Mouse (Mus musculus): ENCODE results near the gene Wnt10a. TPM values are rescaled to one million over a fixed set of nuclear protein-coding genes. Genes with fewer than 3 reads are reported as not detected.

The Wnt10a gene
- total RNA-seq, 1 experiment = 1.5 TPM

- no peaks in the 10 kb centered on the region for H3K36me3 ChIP-seq (ENCODE audit: control insufficient read depth, insufficient read depth, low read length, poor library complexity, severe bottlenecking)
- in situ Hi-C loops (cut with MboI; ENCODE audit: low sequenced_read_pairs in 2 of 2, unreplicated experiment in 2 of 2) = loop anchor here (10.0 kb wide), 2 partner anchors 83 to 113 kb away; partner anchors contain the start of genes Cdk5r2 (in 1 of the 2) and Fev (in 1 of the 2)
- no peak overlapping the region for H3K27ac ChIP-seq (ENCODE audit: insufficient read depth, low read depth, low read length, poor library complexity, severe bottlenecking)
- peak overlapping the region; percentile 46 to 65 for H3K4me3 ChIP-seq (ENCODE audit: insufficient read depth in 1 of 2, low read depth in 1 of 2, low read length in 2 of 2, poor library complexity in 1 of 2, severe bottlenecking in 1 of 2)
- H3K9me3 ChIP-seq (ENCODE audit: control insufficient read depth, insufficient read depth, low read depth, low read length) = no peaks in the 10 kb centered on the region
- no peak for TF ChIP-seq ZNF384 (IDR thresholded peaks at IDR 0.05; ENCODE audit: low read depth, low read length)
- TF ChIP-seq ZC3H11A (IDR thresholded peaks at IDR 0.05; ENCODE audit: borderline replicate concordance, low read depth, low read length) = no peak
- TF ChIP-seq MAFK (IDR thresholded peaks at IDR 0.05; ENCODE audit: insufficient read depth, low read depth, low read length) = no peak
- no peak for TF ChIP-seq CHD2 (IDR thresholded peaks at IDR 0.05; ENCODE audit: low read depth, low read length)
- TF ChIP-seq HCFC1 (IDR thresholded peaks at IDR 0.05; ENCODE audit: borderline replicate concordance, insufficient read depth, low read length) = no peak
- H3K4me1 ChIP-seq (ENCODE audit: control insufficient read depth in 2 of 2, insufficient read depth in 2 of 2, low read length in 2 of 2, poor library complexity in 1 of 2) = peaks cover 3 to 8% of the 10 kb centered on the region in 2 experiments; a peak in 3 of 4 replicates
- DNase-seq (ENCODE audit: low read depth, low spot score) = no peak
- H3K9ac ChIP-seq (ENCODE audit: insufficient read depth, low read depth, low read length, poor library complexity, severe bottlenecking) = no peak overlapping the region
Measured at GRCm38 (mm10) chr1:74771467-74771844, 19.9 kb upstream of the Wnt10a start.

- TF ChIP-seq CHD2 (IDR thresholded peaks at IDR 0.05; ENCODE audit: low read depth, low read length) (no peak), ZNF384 (IDR thresholded peaks at IDR 0.05; ENCODE audit: low read depth, low read length) (no peak), MAFK (IDR thresholded peaks at IDR 0.05; ENCODE audit: insufficient read depth, low read depth, low read length) (no peak)
- no peak for DNase-seq (ENCODE audit: low read depth, low spot score)
- H3K36me3 ChIP-seq (ENCODE audit: control insufficient read depth, insufficient read depth, low read length, poor library complexity, severe bottlenecking) = no peaks in the 10 kb centered on the region
- peak within 1 kb of the TSS; percentile 23; the same call in 1 of the 2 replicates for H3K9ac ChIP-seq (ENCODE audit: insufficient read depth, low read depth, low read length, poor library complexity, severe bottlenecking)
- H3K4me1 ChIP-seq (ENCODE audit: control insufficient read depth in 2 of 2, insufficient read depth in 2 of 2, low read length in 2 of 2, poor library complexity in 1 of 2) = peaks cover 3 to 10% of the 10 kb centered on the region in 2 experiments; a peak in 3 of 4 replicates
- no peaks in the 10 kb centered on the region for H3K9me3 ChIP-seq (ENCODE audit: control insufficient read depth, insufficient read depth, low read depth, low read length)
- in situ Hi-C loops (cut with MboI; ENCODE audit: low sequenced_read_pairs in 2 of 2, unreplicated experiment in 2 of 2) = loop anchor here (10.0 kb wide), 2 partner anchors 83 to 113 kb away; partner anchors contain the start of genes Cdk5r2 (in 1 of the 2) and Fev (in 1 of the 2)
- H3K27ac ChIP-seq (ENCODE audit: insufficient read depth, low read depth, low read length, poor library complexity, severe bottlenecking) = no peak within 1 kb of the TSS
- peak within 1 kb of the TSS; percentile 62 to 65 for H3K4me3 ChIP-seq (ENCODE audit: insufficient read depth in 1 of 2, low read depth in 1 of 2, low read length in 2 of 2, poor library complexity in 1 of 2, severe bottlenecking in 1 of 2)
Measured at GRCm38 (mm10) chr1:74771845-74771930, 19.6 kb upstream of the Wnt10a start, which contains the start of gene Wnt6. Gene Wnt6 (plus strand): TSS chr1:74771892.

- in situ Hi-C loops (cut with MboI; ENCODE audit: low sequenced_read_pairs in 2 of 2, unreplicated experiment in 2 of 2) = loop anchor here (10.0 kb wide), 2 partner anchors 83 to 113 kb away; partner anchors contain the start of genes Cdk5r2 (in 1 of the 2) and Fev (in 1 of the 2)
- H3K4me1 ChIP-seq (ENCODE audit: control insufficient read depth in 2 of 2, insufficient read depth in 2 of 2, low read length in 2 of 2, poor library complexity in 1 of 2) = peaks cover 3 to 13% of the 10 kb centered on the region in 2 experiments; a peak in 3 of 4 replicates
- peak overlapping the region; percentile 62 to 65 for H3K4me3 ChIP-seq (ENCODE audit: insufficient read depth in 1 of 2, low read depth in 1 of 2, low read length in 2 of 2, poor library complexity in 1 of 2, severe bottlenecking in 1 of 2)
- H3K27ac ChIP-seq (ENCODE audit: insufficient read depth, low read depth, low read length, poor library complexity, severe bottlenecking) = no peak overlapping the region
- no peak for DNase-seq (ENCODE audit: low read depth, low spot score)
- peak overlapping the region; percentile 23; the same call in 1 of the 2 replicates for H3K9ac ChIP-seq (ENCODE audit: insufficient read depth, low read depth, low read length, poor library complexity, severe bottlenecking)
- H3K36me3 ChIP-seq (ENCODE audit: control insufficient read depth, insufficient read depth, low read length, poor library complexity, severe bottlenecking) = no peaks in the 10 kb centered on the region
- TF ChIP-seq HCFC1 (IDR thresholded peaks at IDR 0.05; ENCODE audit: borderline replicate concordance, insufficient read depth, low read length) (no peak), ZNF384 (IDR thresholded peaks at IDR 0.05; ENCODE audit: low read depth, low read length) (no peak), CHD2 (IDR thresholded peaks at IDR 0.05; ENCODE audit: low read depth, low read length) (no peak), MAFK (IDR thresholded peaks at IDR 0.05; ENCODE audit: insufficient read depth, low read depth, low read length) (no peak), ZC3H11A (IDR thresholded peaks at IDR 0.05; ENCODE audit: borderline replicate concordance, low read depth, low read length) (no peak)
- no peaks in the 10 kb centered on the region for H3K9me3 ChIP-seq (ENCODE audit: control insufficient read depth, insufficient read depth, low read depth, low read length)
Measured at GRCm38 (mm10) chr1:74771931-74772620, 19.2 kb upstream of the Wnt10a start.

- DNase-seq (ENCODE audit: low read depth, low spot score) = peak; percentile 69
- no peak overlapping the region for H3K9ac ChIP-seq (ENCODE audit: insufficient read depth, low read depth, low read length, poor library complexity, severe bottlenecking)
- H3K36me3 ChIP-seq (ENCODE audit: control insufficient read depth, insufficient read depth, low read length, poor library complexity, severe bottlenecking) = no peaks in the 10 kb centered on the region
- in situ Hi-C loops (cut with MboI; ENCODE audit: low sequenced_read_pairs in 2 of 2, unreplicated experiment in 2 of 2) = loop anchor here (10.0 kb wide), 2 partner anchors 82 to 112 kb away; partner anchors contain the start of genes Cdk5r2 (in 1 of the 2) and Fev (in 1 of the 2)
- no peaks in the 10 kb centered on the region for H3K9me3 ChIP-seq (ENCODE audit: control insufficient read depth, insufficient read depth, low read depth, low read length)
- TF ChIP-seq HCFC1 (IDR thresholded peaks at IDR 0.05; ENCODE audit: borderline replicate concordance, insufficient read depth, low read length) (no peak), CHD2 (IDR thresholded peaks at IDR 0.05; ENCODE audit: low read depth, low read length) (no peak)
- H3K4me1 ChIP-seq (ENCODE audit: control insufficient read depth in 2 of 2, insufficient read depth in 2 of 2, low read length in 2 of 2, poor library complexity in 1 of 2) = peaks cover 3 to 15% of the 10 kb centered on the region in 2 experiments; a peak in 3 of 4 replicates
- H3K27ac ChIP-seq (ENCODE audit: insufficient read depth, low read depth, low read length, poor library complexity, severe bottlenecking) = no peak overlapping the region
- peak overlapping the region in 1 of 2 experiments; percentile 62; a peak in 1 of 4 replicates for H3K4me3 ChIP-seq (ENCODE audit: insufficient read depth in 1 of 2, low read depth in 1 of 2, low read length in 2 of 2, poor library complexity in 1 of 2, severe bottlenecking in 1 of 2)
Measured at GRCm38 (mm10) chr1:74773136-74773535, 18.2 kb upstream of the Wnt10a start.

Data from ES-E14 (cell line).